Mouse (Mus musculus) retina, postnatal 7 days (tissue): ENCODE measurements around the gene Phxr2.

Source experiments
- DNase-seq: peaks from one replicate; pipeline ENCODE4 v3.0.0-alpha.2; 2012; ENCODE audit warnings: low read depth, low spot score

Phxr2 gene

GRCm38 (mm10) chr10:99095114-99095513, 31.0 kb downstream of the Phxr2 start:
- DNase-seq, result no peak

DNA sequence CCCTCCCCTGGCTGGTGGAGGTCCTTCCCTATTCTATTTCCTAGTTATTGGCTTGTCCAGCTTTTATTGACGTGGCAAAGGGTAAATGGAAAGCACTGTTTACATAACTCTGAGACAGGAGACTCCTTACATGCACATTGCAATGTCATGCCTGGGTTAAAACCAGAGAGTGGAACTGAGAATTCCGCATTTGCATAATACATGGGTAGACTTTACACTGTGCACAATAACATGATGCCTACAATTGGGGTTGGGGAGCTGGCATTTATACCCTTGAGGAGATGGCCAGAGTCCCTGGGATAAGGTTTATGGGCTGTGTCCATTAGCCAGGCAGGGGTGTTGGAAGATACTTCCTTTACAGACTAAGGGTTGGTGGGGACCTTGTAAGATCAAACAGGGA, 32.8 kb downstream of the Phxr2 start:
- DNase-seq, result no peak

DNA sequence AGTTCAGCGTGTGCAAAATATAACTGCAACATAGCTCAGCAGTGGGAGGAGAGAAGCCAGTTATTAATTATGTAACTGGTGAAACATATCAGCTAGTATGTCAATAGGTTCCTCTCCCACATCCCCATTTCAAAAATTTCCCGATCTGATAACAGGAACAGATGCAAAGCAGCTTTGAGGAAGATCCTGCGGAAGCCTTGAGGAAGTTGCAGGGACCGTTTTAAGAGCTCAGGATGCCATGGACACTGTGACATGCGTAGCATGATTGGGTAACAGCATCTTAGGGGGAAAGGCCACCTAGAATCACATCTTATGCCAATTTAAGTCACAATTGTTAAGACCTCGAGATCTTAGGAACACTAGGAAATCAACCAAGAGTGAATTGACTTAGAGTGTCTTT, 36.2 kb downstream of the Phxr2 start:
- DNase-seq, result no peak

GRCm38 (mm10) chr10:99086029-99086428, 40.1 kb downstream of the Phxr2 start:
- DNase-seq, result no peak

DNA sequence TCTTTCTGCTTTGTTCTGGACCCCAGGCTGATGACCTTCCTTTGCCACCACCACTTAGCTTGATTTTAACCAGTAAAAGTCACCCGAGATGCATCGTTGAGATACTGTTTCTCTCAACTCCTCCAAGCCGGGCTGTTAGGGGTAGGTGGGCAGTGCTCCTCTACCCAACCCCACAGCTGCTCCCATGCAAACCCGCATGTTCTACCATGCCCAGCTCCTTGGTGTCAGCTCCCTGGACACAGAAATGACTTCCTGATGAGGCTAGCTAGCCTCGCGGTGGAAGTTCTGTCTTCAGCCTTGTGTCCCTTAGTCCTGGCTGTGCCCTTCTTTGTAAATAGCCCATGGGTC, 40.9 kb downstream of the Phxr2 start:
- DNase-seq, result no peak

DNA sequence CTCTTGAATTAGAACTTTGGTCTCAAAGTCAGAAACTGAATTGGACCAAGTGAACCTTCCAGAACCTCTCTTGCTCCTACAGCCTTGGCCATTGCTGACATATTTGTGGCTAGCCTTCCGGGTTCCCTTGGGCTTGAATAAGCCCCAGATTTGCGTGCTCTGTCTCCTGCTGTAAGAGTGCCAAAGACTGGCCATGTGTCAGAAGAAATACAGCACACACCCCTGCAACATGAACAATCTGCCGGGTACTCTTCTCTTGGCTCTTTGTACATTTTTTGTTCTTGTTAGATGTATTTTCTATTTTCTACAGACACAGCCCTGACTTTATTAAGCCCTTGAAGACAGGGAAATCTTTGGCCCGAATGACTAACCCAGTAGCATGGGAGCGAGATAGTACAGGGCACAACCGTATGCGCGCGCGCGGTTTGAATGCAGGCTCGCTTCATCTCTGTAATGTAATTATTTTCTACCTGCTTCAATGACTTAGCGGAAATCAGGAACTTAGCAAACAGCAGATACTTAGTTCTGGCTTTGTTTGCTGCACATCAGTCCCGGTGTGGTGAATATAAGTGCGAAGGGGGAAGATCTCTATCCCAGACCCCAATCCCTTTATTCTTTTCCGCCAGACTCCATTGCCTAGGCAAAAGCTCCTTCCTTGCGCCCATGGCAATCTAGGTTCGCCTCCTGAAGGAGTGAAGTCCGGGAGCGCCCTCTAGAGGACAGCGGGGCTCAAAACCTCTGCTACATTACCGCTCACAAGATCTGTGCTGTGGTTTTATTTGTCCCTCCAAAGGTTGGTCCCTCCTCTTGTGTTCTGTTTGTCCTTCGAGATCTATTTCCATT, 41.5 kb downstream of the Phxr2 start:
- DNase-seq, result peak; percentile 79

- DNase-seq, result no peak
Observed at GRCm38 (mm10) chr10:99083431-99084003, 42.6 kb downstream of the Phxr2 start.

DNA sequence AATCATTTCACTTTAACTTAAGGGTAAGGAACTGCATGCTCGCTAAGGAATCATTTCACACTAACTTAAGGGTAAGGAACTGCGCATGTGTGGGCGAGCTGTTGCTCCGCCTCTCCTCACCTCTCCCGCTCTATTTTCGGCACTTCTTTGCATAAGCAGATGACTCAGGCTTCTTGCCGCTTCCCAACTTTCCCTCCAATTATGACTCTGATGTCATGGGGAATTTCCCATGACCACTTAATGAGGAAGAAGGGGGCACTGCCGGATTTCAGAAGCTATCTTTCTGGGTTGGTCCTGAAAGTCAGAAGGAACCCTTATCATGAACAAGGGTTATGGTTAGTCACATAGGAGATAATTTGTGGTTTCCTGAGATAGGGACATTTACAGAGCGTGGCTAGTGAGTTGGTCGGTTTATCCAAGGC, 44.5 kb downstream of the Phxr2 start:
- DNase-seq, result no peak

DNA sequence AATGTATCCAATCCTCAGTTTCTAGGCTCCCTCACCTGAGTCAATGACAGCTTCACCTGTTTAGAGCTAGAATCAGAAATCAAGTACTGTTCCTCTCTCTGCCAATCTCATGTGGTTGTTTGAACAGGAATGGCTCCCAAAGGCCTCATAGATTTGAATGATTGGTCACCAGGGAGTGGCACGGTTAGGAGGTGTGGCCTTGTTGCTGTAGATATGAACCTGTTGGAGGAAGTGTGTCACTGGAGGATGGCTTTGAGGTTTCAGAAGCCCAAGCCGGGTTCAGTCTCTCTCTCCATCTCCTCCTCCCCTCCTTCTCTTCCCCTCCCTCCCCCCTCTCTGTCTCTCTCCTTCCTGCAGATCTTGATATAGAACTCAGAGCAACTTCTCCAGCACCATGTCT, 47.5 kb downstream of the Phxr2 start:
- no peak for DNase-seq

DNA sequence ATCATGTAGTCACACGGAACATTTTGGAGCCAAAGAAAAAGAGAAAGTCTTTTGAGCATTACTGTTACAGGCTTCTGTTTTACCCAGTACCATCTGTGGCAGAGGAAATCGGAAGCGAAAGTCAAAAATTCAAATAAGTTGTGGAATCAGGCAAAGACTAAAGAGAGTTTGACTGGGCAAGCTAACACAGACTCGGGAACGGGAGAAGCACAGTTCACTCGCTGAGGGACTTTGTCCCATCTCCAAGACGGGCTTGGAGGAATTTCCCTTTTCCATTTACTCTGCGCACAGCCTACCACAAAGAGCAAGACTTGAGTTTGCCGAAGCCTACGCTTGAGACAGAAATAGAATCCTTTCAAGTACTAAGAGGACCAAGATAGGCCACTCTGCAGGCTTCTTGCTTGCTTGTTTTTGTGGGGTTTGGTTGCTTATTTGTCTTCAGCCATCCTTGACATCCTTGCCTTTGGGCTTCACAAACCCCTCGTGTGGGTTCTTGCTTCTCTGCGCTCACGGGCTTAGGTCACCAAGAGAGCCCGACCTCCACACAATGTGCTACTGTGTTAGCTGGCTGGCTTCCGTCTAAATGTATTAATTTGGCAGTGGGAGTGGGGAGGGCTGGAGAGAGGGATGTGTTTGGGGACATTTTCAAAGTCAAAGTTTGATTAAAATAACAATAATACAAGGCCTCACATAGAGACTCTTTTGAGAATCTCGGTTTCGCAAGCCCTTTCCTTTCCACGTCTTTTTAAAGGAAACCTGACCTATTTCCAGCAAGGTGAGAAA, 49.8 kb downstream of the Phxr2 start:
- no peak for DNase-seq
